Mouse (Mus musculus): Measurements from ENCODE around the gene Slc4a10. TPM values are rescaled to one million over a fixed set of nuclear protein-coding genes. Genes with fewer than 3 reads are reported as not detected.

Gene Slc4a10
- polyA plus RNA-seq, 1 experiment from 2014 or later = 0.36 TPM

- no peak for ATAC-seq (ENCODE audit: extremely low read depth, insufficient number of reproducible peaks, low FRiP score, low TSS enrichment)
- WGBS = 80% methylated on average over 2 of the region's 2 CpGs
Measured at GRCm38 (mm10) chr2:62129975-62130374, 83.7 kb downstream of the Slc4a10 start.

GRCm38 (mm10) chr2:62134911-62135310 is 88.6 kb downstream of the Slc4a10 start:
- Histone ChIP-seq H3K4me3 (no peak overlapping the region), H3K27ac (replicated peaks) (no peak overlapping the region), H3K36me3 (no peaks in the 10 kb centered on the region), H3K9ac (no peak overlapping the region), H3K9me3 (no peaks in the 10 kb centered on the region), H3K27me3 (replicated peaks) (no peaks in the 10 kb centered on the region), H3K4me1 (no peaks in the 10 kb centered on the region), H3K4me2 (no peak overlapping the region)
- ATAC-seq (ENCODE audit: extremely low read depth, insufficient number of reproducible peaks, low FRiP score, low TSS enrichment) = no peak
- 55% methylated on average over 8 of the region's 8 CpGs for WGBS

More at GRCm38 (mm10) chr2:62129975-62130374, 83.7 kb downstream of the Slc4a10 start:
- H3K27me3 ChIP-seq (replicated peaks) = no peaks in the 10 kb centered on the region
- H3K4me3 ChIP-seq = no peak overlapping the region
- no peak overlapping the region for H3K9ac ChIP-seq
- no peak overlapping the region for H3K4me2 ChIP-seq
- no peaks in the 10 kb centered on the region for H3K4me1 ChIP-seq
- no peak overlapping the region for H3K27ac ChIP-seq (replicated peaks)
- H3K36me3 ChIP-seq = no peaks in the 10 kb centered on the region
- H3K9me3 ChIP-seq = no peaks in the 10 kb centered on the region

- 32% methylated on average over 3 of the region's 3 CpGs for WGBS
Measured at GRCm38 (mm10) chr2:62147636-62148035, 101.4 kb downstream of the Slc4a10 start.

GRCm38 (mm10) chr2:62149421-62149820 is 103.2 kb downstream of the Slc4a10 start:
- no peaks in the 10 kb centered on the region for H3K36me3 ChIP-seq
- peaks cover 11% of the 10 kb centered on the region; the same call in 1 of the 2 replicates for H3K4me1 ChIP-seq
- H3K9ac ChIP-seq = no peak overlapping the region
- no peak for ATAC-seq (ENCODE audit: extremely low read depth, insufficient number of reproducible peaks, low FRiP score, low TSS enrichment)
- no peak overlapping the region for H3K4me2 ChIP-seq
- no peaks in the 10 kb centered on the region for H3K27me3 ChIP-seq (replicated peaks)
- H3K4me3 ChIP-seq = no peak overlapping the region
- H3K9me3 ChIP-seq = no peaks in the 10 kb centered on the region
- H3K27ac ChIP-seq (replicated peaks) = no peak overlapping the region

More at GRCm38 (mm10) chr2:62147636-62148035, 101.4 kb downstream of the Slc4a10 start:
- no peaks in the 10 kb centered on the region for H3K36me3 ChIP-seq
- H3K9ac ChIP-seq = no peak overlapping the region
- no peaks in the 10 kb centered on the region for H3K9me3 ChIP-seq
- no peak overlapping the region for H3K4me3 ChIP-seq
- H3K4me2 ChIP-seq = no peak overlapping the region
- H3K27ac ChIP-seq (replicated peaks) = no peak overlapping the region
- no peak for ATAC-seq (ENCODE audit: extremely low read depth, insufficient number of reproducible peaks, low FRiP score, low TSS enrichment)
- no peaks in the 10 kb centered on the region for H3K27me3 ChIP-seq (replicated peaks)
- peaks cover 11% of the 10 kb centered on the region; the same call in 1 of the 2 replicates for H3K4me1 ChIP-seq

- no peaks in the 10 kb centered on the region for H3K36me3 ChIP-seq
- no peak overlapping the region for H3K4me3 ChIP-seq
- H3K4me2 ChIP-seq = peak overlapping the region; percentile 22; the same call in 1 of the 2 replicates
- no peak for ATAC-seq (ENCODE audit: extremely low read depth, insufficient number of reproducible peaks, low FRiP score, low TSS enrichment)
- no peaks in the 10 kb centered on the region for H3K9me3 ChIP-seq
- H3K27ac ChIP-seq (replicated peaks) = peak overlapping the region; percentile 72
- H3K4me1 ChIP-seq = peaks cover 11% of the 10 kb centered on the region; the same call in 1 of the 2 replicates
- H3K27me3 ChIP-seq (replicated peaks) = no peaks in the 10 kb centered on the region
- WGBS = 33% methylated on average over 1 of the region's 1 CpGs
- H3K9ac ChIP-seq = no peak overlapping the region
Measured at GRCm38 (mm10) chr2:62150830-62151229, 104.6 kb downstream of the Slc4a10 start.

- Histone ChIP-seq H3K4me1 (0 out of 2 replicates have a peak, but pooled peaks cover 3% of the 10 kb centered on the region), H3K36me3 (no peaks in the 10 kb centered on the region), H3K9me3 (no peaks in the 10 kb centered on the region), H3K27ac (replicated peaks) (no peak overlapping the region), H3K9ac (no peak overlapping the region), H3K27me3 (replicated peaks) (no peaks in the 10 kb centered on the region), H3K4me3 (no peak overlapping the region), H3K4me2 (no peak overlapping the region)
- no peak for ATAC-seq (ENCODE audit: extremely low read depth, insufficient number of reproducible peaks, low FRiP score, low TSS enrichment)
Measured at GRCm38 (mm10) chr2:62210109-62210508, 163.8 kb downstream of the Slc4a10 start.

GRCm38 (mm10) chr2:62211106-62211505 is 164.8 kb downstream of the Slc4a10 start:
- Histone ChIP-seq H3K9ac (no peak overlapping the region), H3K4me3 (no peak overlapping the region), H3K27ac (replicated peaks) (no peak overlapping the region), H3K4me1 (0 out of 2 replicates have a peak, but pooled peaks cover 3% of the 10 kb centered on the region), H3K9me3 (no peaks in the 10 kb centered on the region), H3K36me3 (no peaks in the 10 kb centered on the region), H3K4me2 (no peak overlapping the region), H3K27me3 (replicated peaks) (no peaks in the 10 kb centered on the region)
- no peak for ATAC-seq (ENCODE audit: extremely low read depth, insufficient number of reproducible peaks, low FRiP score, low TSS enrichment)
- WGBS = 57% methylated on average over 5 of the region's 5 CpGs

- Histone ChIP-seq H3K36me3 (no peaks in the 10 kb centered on the region), H3K4me2 (no peak overlapping the region), H3K27me3 (replicated peaks) (no peaks in the 10 kb centered on the region), H3K4me1 (no peaks in the 10 kb centered on the region), H3K9me3 (no peaks in the 10 kb centered on the region), H3K27ac (replicated peaks) (no peak overlapping the region), H3K4me3 (no peak overlapping the region), H3K9ac (no peak overlapping the region)
- ATAC-seq (ENCODE audit: extremely low read depth, insufficient number of reproducible peaks, low FRiP score, low TSS enrichment) = no peak
Measured at GRCm38 (mm10) chr2:62227563-62227962, 181.3 kb downstream of the Slc4a10 start.

- H3K9ac ChIP-seq = no peak overlapping the region
- H3K4me2 ChIP-seq = no peak overlapping the region
- H3K27ac ChIP-seq (replicated peaks) = no peak overlapping the region
- H3K27me3 ChIP-seq (replicated peaks) = no peaks in the 10 kb centered on the region
- no peaks in the 10 kb centered on the region for H3K9me3 ChIP-seq
- ATAC-seq (ENCODE audit: extremely low read depth, insufficient number of reproducible peaks, low FRiP score, low TSS enrichment) = no peak
- 70% methylated on average over 2 of the region's 2 CpGs for WGBS
- H3K4me3 ChIP-seq = no peak overlapping the region
- H3K36me3 ChIP-seq = no peaks in the 10 kb centered on the region
- H3K4me1 ChIP-seq = no peaks in the 10 kb centered on the region
Measured at GRCm38 (mm10) chr2:62231271-62231670, 185.0 kb downstream of the Slc4a10 start.

- Histone ChIP-seq H3K27ac (replicated peaks) (no peak overlapping the region), H3K4me1 (no peaks in the 10 kb centered on the region), H3K9me3 (no peaks in the 10 kb centered on the region), H3K27me3 (replicated peaks) (no peaks in the 10 kb centered on the region), H3K36me3 (no peaks in the 10 kb centered on the region), H3K4me2 (no peak overlapping the region), H3K9ac (no peak overlapping the region), H3K4me3 (no peak overlapping the region)
- no peak for ATAC-seq (ENCODE audit: extremely low read depth, insufficient number of reproducible peaks, low FRiP score, low TSS enrichment)
- 62% methylated on average over 4 of the region's 4 CpGs for WGBS
Measured at GRCm38 (mm10) chr2:62244167-62244566, 197.9 kb downstream of the Slc4a10 start.

- H3K4me1 ChIP-seq = no peaks in the 10 kb centered on the region
- H3K9ac ChIP-seq = no peak overlapping the region
- no peak overlapping the region for H3K4me3 ChIP-seq
- H3K4me2 ChIP-seq = no peak overlapping the region
- H3K27ac ChIP-seq (replicated peaks) = no peak overlapping the region
- no peaks in the 10 kb centered on the region for H3K9me3 ChIP-seq
- H3K36me3 ChIP-seq = no peaks in the 10 kb centered on the region
- no peak for ATAC-seq (ENCODE audit: extremely low read depth, insufficient number of reproducible peaks, low FRiP score, low TSS enrichment)
- 95% methylated on average over 9 of the region's 9 CpGs for WGBS
- no peaks in the 10 kb centered on the region for H3K27me3 ChIP-seq (replicated peaks)
Measured at GRCm38 (mm10) chr2:62268467-62268866, 222.2 kb downstream of the Slc4a10 start.

GRCm38 (mm10) chr2:62271840-62272239 is 225.6 kb downstream of the Slc4a10 start:
- H3K27ac ChIP-seq (replicated peaks) = no peak overlapping the region
- no peak overlapping the region for H3K4me3 ChIP-seq
- 59% methylated on average over 4 of the region's 4 CpGs for WGBS
- no peaks in the 10 kb centered on the region for H3K36me3 ChIP-seq
- no peak for ATAC-seq (ENCODE audit: extremely low read depth, insufficient number of reproducible peaks, low FRiP score, low TSS enrichment)
- H3K27me3 ChIP-seq (replicated peaks) = no peaks in the 10 kb centered on the region
- 0 out of 2 replicates have a peak, but pooled peaks cover under 1% of the 10 kb centered on the region for H3K4me1 ChIP-seq
- no peak overlapping the region for H3K4me2 ChIP-seq
- H3K9me3 ChIP-seq = no peaks in the 10 kb centered on the region
- H3K9ac ChIP-seq = no peak overlapping the region

Data from heart, embryonic 13.5 days (tissue).